Mouse (Mus musculus) limb, embryonic 14.5 days (tissue): ENCODE data around the gene Hpse. TPM values are rescaled to one million over a fixed set of nuclear protein-coding genes. Genes with fewer than 3 reads are reported as not detected.

ENCODE experiments used
- ATAC-seq: fragments of 200-750 bp; cut with Nextera tagmentation; 2 replicates; pipeline ENCODE4 v1.8.0; 2017; ENCODE audit warnings: low read depth, moderate number of reproducible peaks, moderate TSS enrichment; ENCODE audit not compliant: low FRiP score
- DNase-seq: peaks from one replicate; pipeline ENCODE4 v3.0.0-alpha.2; 2015; ENCODE audit warnings: low spot score
- H3K27ac ChIP-seq: fragments of 300-500 bp; sonication (generic); replicated peaks from 2 replicates; pipeline ENCODE4 v1.5.1; 2014; ENCODE audit warnings: low read depth, mild to moderate bottlenecking, low read length, moderate library complexity, mixed read lengths
- H3K27me3 ChIP-seq: fragments of 300-500 bp; sonication (generic); 2 replicates; pipeline ENCODE4 v1.6.1; 2014; ENCODE audit warnings: low read length, mixed read lengths; ENCODE audit not compliant: control insufficient read depth, insufficient read depth
- H3K36me3 ChIP-seq: fragments of 300-500 bp; sonication (generic); 2 replicates; pipeline ENCODE4 v1.6.1; 2014; ENCODE audit warnings: mild to moderate bottlenecking, low read length, moderate library complexity, mixed read lengths; ENCODE audit not compliant: control insufficient read depth, insufficient read depth
- H3K4me1 ChIP-seq: fragments of 300-500 bp; sonication (generic); 2 replicates; pipeline ENCODE4 v1.6.1; 2014; ENCODE audit warnings: antibody characterized with exemption, low read length, mixed read lengths; ENCODE audit not compliant: control insufficient read depth, insufficient read depth
- H3K4me2 ChIP-seq: fragments of 300-500 bp; sonication (generic); replicated peaks from 2 replicates; pipeline ENCODE4 v1.6.1; 2014; ENCODE audit warnings: low read depth, mild to moderate bottlenecking, low read length, moderate library complexity; ENCODE audit not compliant: severe bottlenecking
- H3K4me3 ChIP-seq: fragments of 300-500 bp; sonication (generic); replicated peaks from 2 replicates; pipeline ENCODE4 v1.5.1; 2014; ENCODE audit warnings: low read length
- H3K9ac ChIP-seq: fragments of 300-500 bp; sonication (generic); 2 replicates; pipeline ENCODE4 v1.6.1; 2014; ENCODE audit warnings: mild to moderate bottlenecking, low read depth, low read length, moderate library complexity; ENCODE audit not compliant: severe bottlenecking
- H3K9me3 ChIP-seq: fragments of 300-500 bp; sonication (generic); 2 replicates; pipeline ENCODE4 v1.6.1; 2016; ENCODE audit warnings: low read length; ENCODE audit not compliant: control insufficient read depth
- POLR2A ChIP-seq: fragments of 200-500 bp; IDR thresholded peaks from 2 replicates; pipeline ENCODE4 v1.8.0; 2012; ENCODE audit warnings: inconsistent platforms, mild to moderate bottlenecking, moderate library complexity, borderline replicate concordance; ENCODE audit not compliant: insufficient read depth, insufficient read length; ENCODE audit errors: extremely low read depth
- WGBS: fragments of 180-500 bp; shearing (Covaris S2); extraction: QIAGEN DNeasy Blood & Tissue Kit; methylation state at CpG from one replicate; pipeline ENCODE4 v1.1.7; 2014; 5-methylcytosine and 5-hydroxymethylcytosine counted together
- polyA plus RNA-seq, 2 experiments: library from polyadenylated mRNA; depleted of rRNA in 1 of 2; stranded (reverse) in 1 of 2; unstranded in 1 of 2; fragments of >200 nt; fragmentation: Nextera tagmentation in 1 of 2; extraction: Ambion mirVana in 1 of 2; gene quantifications; 2 replicates each; pipeline versions ENCODE4 v1.2.1 to v1.2.3; 2012 to 2014

Gene Hpse
- polyA plus RNA-seq, 2 experiments, result 3.9 to 4.5 TPM

DNA sequence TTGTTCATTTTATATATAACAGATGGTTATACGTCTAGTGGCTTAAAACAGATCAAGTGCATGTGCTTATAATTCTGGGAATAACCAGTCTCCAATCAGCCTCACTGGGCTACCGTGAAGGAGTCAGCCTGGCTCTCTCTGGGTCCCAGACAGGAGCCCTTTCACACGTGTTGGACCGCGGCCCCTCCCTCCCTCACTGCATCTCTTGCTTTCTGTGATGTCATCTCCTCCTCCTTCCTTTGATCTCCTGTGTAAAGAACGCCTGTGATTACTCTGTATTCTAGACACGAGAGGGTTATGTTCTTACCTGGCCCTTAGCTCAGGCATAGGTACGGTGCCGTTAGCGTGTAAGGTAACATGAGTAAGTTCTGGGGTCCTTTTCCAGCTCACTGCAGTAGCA lies 68.0 kb downstream of the Hpse start:
- 68% methylated on average over 10 of the region's 10 CpGs for WGBS
- H3K27me3 ChIP-seq, result no peaks in the 10 kb centered on the region
- no peak overlapping the region for H3K9ac ChIP-seq
- H3K4me3 ChIP-seq, result no peak overlapping the region
- DNase-seq (no peak), ATAC-seq (no peak)
- no peak overlapping the region for H3K4me2 ChIP-seq
- H3K27ac ChIP-seq, result no peak overlapping the region
- peaks cover 25% of the 10 kb centered on the region for H3K36me3 ChIP-seq
- no peak for TF ChIP-seq POLR2A
- no peaks in the 10 kb centered on the region for H3K4me1 ChIP-seq
- H3K9me3 ChIP-seq, result no peaks in the 10 kb centered on the region

DNA sequence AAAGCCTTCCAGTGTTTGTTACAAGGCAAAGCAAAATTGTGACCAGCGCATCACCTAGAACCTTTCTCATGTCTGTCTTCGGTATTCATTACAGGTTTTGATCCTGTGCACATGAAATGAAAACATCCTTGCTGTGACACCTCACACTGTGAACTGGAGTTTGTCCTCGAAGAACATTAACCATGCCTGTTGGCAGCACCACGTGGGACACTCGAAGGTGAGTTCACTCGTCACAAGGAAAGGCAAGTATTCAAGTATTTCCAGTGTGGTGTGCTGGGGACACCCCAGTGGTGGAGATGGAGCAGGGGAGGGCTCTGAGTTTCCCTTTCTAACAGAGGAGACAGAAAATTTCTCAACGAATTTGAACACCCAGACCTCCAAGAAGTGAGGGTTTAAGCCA lies 68.5 kb downstream of the Hpse start:
- H3K4me3 ChIP-seq, result no peak overlapping the region
- H3K9me3 ChIP-seq, result no peaks in the 10 kb centered on the region
- H3K27me3 ChIP-seq, result no peaks in the 10 kb centered on the region
- no peak overlapping the region for H3K9ac ChIP-seq
- no peak for ATAC-seq
- WGBS, result 88% methylated on average over 7 of the region's 7 CpGs
- H3K4me1 ChIP-seq, result no peaks in the 10 kb centered on the region
- H3K27ac ChIP-seq, result no peak overlapping the region
- peaks cover 21% of the 10 kb centered on the region for H3K36me3 ChIP-seq
- no peak for DNase-seq
- no peak overlapping the region for H3K4me2 ChIP-seq
- no peak for TF ChIP-seq POLR2A

DNA sequence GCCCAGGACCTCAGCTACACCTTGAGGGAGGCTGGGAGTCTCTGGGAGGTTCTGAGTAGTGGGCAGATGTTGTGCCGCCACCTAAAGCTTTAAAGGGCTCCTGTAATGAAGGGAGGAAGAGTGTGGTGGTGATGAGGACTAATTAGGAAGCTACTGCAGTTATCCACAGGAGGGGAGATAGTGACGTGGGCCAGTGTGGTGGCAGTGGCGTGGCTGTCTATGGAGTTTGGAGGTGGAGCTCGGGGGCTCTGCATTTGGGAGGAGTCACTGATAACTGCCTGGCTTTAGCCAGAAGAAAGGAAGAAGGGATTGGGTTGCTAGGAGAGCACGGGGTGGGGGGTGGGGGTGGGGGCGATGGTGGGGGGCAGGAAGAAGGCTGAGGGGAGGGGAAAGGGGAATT lies 71.0 kb downstream of the Hpse start:
- no peak overlapping the region for H3K4me2 ChIP-seq
- no peaks in the 10 kb centered on the region for H3K27me3 ChIP-seq
- H3K27ac ChIP-seq, result no peak overlapping the region
- no peak for TF ChIP-seq POLR2A
- DNase-seq (no peak), ATAC-seq (no peak)
- H3K9ac ChIP-seq, result no peak overlapping the region
- H3K9me3 ChIP-seq, result no peaks in the 10 kb centered on the region
- WGBS, result 38% methylated on average over 6 of the region's 6 CpGs
- H3K36me3 ChIP-seq, result no peaks in the 10 kb centered on the region
- H3K4me3 ChIP-seq, result no peak overlapping the region
- H3K4me1 ChIP-seq, result no peaks in the 10 kb centered on the region

DNA sequence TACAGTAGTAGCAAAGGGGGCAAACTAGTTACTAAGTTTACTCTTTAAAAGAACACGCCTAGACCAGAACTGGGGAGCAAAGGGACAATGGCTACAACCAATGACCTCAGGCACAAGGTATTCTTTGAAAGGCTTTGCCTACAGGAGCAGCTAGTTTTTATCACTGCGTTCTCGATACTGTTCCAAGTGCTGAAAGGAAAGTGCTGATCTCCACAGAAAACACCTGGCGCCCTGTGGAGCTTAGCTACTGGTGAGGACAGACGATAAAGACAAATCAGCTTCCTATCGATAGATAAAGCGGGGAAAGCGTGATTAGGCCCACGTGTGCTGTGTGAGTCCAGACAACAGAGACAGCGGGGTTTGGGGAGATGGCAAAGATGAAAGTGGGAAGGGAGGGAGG lies 71.5 kb downstream of the Hpse start:
- H3K9me3 ChIP-seq, result no peaks in the 10 kb centered on the region
- no peak overlapping the region for H3K4me2 ChIP-seq
- ATAC-seq (no peak), DNase-seq (no peak)
- H3K4me1 ChIP-seq, result no peaks in the 10 kb centered on the region
- no peak overlapping the region for H3K4me3 ChIP-seq
- 63% methylated on average over 10 of the region's 10 CpGs for WGBS
- H3K27me3 ChIP-seq, result no peaks in the 10 kb centered on the region
- H3K9ac ChIP-seq, result no peak overlapping the region
- H3K36me3 ChIP-seq, result no peaks in the 10 kb centered on the region
- no peak overlapping the region for H3K27ac ChIP-seq
- no peak for TF ChIP-seq POLR2A

DNA sequence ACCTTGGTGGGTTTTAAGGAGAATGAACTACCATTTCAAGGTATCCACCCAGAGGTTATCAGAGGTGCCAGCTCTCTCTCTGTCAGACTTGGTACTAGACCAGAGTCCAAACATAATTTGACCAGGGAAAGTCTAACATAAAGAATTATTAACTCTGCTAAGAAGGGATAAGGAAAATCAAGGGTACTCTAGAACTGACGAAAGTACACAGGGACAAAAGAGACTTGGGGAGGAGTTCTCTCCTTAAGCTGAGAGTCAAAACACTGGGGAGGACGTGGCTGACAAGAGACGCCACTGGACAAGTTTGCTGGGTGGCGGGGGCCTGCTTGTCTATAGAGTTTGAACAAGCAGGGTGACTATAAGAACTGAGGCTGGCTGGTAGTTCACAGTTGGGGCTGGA lies 73.0 kb downstream of the Hpse start:
- no peaks in the 10 kb centered on the region for H3K9me3 ChIP-seq
- no peak for DNase-seq
- WGBS, result 81% methylated on average over 4 of the region's 4 CpGs

DNA sequence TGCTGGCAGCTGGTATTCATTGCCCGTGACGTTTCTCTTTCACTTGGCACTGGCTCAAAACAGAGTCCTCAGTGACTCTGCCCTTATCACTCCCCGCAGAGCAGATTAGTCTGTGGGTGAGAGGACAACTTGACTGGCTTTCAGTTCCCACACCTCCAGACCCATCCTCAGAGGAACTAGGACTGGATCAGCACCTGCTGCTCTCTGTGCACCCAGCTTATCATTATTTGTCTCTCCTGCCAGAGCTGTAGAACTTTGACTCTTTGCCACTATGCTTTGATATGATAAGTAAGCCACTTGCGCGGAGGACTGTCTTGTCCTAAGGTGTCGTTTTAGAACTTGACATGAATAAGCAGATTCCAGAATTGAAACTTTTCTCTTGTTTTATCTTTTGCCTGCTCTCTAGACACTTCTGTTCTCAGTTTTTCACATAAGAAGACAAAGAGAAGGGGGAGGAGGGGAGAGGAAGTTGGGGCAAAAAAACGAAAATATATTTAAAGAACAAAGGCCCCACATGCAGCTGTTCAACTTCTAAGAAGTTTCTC lies 75.5 kb downstream of the Hpse start:
- H3K27ac ChIP-seq, result no peak overlapping the region
- H3K4me1 ChIP-seq, result no peaks in the 10 kb centered on the region
- H3K4me2 ChIP-seq, result no peak overlapping the region
- no peak for TF ChIP-seq POLR2A
- no peak overlapping the region for H3K9ac ChIP-seq
- H3K27me3 ChIP-seq, result no peaks in the 10 kb centered on the region
- H3K4me3 ChIP-seq, result no peak overlapping the region
- no peak for ATAC-seq
- no peaks in the 10 kb centered on the region for H3K36me3 ChIP-seq
- no peak for DNase-seq
- WGBS, result 74% methylated on average over 7 of the region's 7 CpGs
- H3K9me3 ChIP-seq, result no peaks in the 10 kb centered on the region

More for the DNA sequence above, 73.0 kb downstream of the Hpse start:
- no peak for ATAC-seq
- no peak overlapping the region for H3K9ac ChIP-seq
- no peak overlapping the region for H3K4me2 ChIP-seq
- TF ChIP-seq POLR2A, result no peak
- H3K27me3 ChIP-seq, result no peaks in the 10 kb centered on the region
- H3K4me1 ChIP-seq, result no peaks in the 10 kb centered on the region
- no peak overlapping the region for H3K27ac ChIP-seq
- no peaks in the 10 kb centered on the region for H3K36me3 ChIP-seq
- no peak overlapping the region for H3K4me3 ChIP-seq
